Mouse (Mus musculus): Measurements from ENCODE around the gene Fgfr3.

Fgfr3 gene

DNA sequence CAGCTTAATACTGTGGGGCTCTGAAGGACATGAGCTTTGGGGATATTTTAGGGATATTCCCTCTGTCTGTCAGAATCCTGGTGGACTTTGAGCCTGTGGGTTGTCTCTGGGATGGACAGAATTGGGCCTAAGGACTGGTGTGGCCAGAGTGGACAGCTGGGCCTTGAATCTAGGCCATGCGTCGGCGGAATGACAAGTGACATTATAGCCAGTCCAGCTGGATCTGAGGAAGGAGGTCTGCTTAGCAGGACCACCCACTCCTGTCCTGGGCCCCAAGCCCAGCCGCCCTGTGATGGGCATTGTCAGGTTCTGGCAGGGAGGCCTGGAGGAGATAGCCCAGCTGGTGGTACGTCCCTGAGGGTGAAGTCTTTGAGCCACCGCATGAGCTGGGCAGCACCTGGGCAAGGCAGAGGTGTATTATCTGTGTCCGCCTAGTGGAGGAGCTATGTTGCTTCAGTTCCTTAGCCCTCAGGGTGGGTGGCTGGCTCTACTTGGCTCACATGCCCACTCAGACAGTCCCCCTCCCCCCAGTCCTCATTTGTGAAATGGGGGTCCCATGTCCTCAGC lies 4.7 kb downstream of the Fgfr3 start:
- in situ Hi-C loops (cut with MboI; ENCODE audit: unreplicated experiment in 2 of 2) = no loop called here

DNA sequence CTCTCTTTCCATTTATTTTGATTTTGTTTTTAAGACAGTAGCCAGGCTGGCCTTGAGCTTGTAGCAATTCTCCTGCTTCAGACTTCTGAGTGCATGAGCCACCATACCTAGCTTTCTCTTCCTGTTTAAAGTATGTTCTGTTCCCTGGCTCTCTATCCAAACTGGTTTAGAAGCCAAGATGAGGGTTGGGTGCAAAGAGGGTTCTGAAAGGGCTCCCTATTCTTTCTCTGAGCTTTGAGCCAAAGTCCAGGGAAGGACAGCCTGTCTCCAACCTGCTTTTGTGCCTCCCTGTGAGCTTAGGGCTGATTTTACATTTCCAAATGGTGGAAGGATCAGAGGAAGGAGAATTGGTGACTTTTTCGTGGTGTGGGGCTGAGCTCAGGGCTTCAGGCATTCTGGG lies 5.4 kb downstream of the Fgfr3 start:
- in situ Hi-C loops (cut with MboI; ENCODE audit: unreplicated experiment in 2 of 2) = no loop called here

DNA sequence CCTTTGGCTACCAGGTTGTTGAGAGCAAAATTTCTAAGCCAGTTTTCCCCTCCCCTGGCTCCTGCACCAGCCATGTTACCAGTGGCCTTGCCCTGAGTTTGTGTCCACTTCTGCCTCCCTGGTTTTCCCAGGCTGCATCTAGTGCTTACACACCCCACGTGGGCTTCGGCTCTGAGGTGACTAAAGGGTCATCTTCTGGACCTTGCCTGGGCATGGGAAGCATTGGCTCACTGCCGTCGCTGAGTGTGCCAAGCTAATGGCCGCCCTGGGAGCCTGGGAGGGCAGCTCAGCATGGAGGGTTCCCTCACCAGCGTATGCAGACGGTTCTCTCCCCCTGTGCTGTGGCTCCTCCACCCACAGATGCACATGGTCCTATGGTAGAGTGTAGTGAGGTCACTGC lies 7.4 kb downstream of the Fgfr3 start:
- in situ Hi-C loops (cut with MboI; ENCODE audit: unreplicated experiment in 2 of 2) = no loop called here

DNA sequence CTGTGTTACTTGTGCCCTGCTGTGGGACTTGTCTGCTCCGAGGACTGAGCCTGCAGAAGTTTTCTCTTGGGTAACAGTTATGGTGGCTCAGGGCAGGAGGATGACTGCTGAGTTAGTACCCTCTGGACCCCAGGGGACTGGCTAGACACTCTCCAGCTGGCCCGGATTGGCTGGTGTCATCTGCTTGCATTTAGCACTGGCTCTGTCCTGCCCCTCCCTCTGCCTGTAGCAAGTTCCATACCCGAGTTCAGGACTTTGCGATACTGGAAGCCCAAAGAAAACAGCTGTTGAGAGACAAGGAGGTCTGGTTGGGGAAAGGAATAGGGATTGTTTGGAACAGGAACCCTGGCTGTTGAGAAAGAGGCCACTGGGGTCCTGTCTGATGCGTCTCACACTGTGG lies 9.0 kb downstream of the Fgfr3 start:
- in situ Hi-C loops (cut with MboI; ENCODE audit: unreplicated experiment in 2 of 2) = no loop called here

DNA sequence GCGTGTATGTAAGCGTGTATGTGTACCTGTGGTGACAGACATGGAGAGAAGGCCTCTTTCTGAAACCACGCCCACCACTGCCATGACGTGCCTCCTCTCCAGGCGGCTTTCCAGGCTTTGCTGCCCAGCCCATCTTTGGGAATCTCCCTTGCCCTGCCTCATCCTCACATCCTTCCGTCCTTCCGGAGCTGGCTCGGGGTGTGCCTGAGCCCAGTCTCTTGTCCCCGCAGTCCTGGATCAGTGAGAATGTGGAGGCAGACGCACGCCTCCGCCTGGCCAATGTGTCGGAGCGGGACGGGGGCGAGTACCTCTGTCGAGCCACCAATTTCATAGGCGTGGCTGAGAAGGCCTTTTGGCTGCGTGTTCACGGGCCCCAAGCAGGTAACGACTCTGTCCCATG lies 9.6 kb downstream of the Fgfr3 start:
- in situ Hi-C loops (cut with MboI; ENCODE audit: unreplicated experiment in 2 of 2) = no loop called here

DNA sequence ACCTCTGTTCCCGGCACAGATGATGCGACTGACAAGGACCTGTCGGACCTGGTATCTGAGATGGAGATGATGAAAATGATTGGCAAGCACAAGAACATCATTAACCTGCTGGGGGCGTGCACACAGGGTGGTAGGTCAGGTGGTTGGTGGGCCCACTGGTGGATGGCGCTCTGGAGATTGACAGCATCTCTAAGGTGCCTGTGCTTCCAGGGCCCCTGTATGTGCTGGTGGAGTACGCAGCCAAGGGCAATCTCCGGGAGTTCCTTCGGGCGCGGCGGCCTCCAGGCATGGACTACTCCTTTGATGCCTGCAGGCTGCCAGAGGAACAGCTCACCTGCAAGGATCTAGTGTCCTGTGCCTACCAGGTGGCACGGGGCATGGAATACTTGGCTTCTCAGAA lies 12.4 kb downstream of the Fgfr3 start:
- in situ Hi-C loops (cut with MboI; ENCODE audit: unreplicated experiment in 2 of 2) = no loop called here

DNA sequence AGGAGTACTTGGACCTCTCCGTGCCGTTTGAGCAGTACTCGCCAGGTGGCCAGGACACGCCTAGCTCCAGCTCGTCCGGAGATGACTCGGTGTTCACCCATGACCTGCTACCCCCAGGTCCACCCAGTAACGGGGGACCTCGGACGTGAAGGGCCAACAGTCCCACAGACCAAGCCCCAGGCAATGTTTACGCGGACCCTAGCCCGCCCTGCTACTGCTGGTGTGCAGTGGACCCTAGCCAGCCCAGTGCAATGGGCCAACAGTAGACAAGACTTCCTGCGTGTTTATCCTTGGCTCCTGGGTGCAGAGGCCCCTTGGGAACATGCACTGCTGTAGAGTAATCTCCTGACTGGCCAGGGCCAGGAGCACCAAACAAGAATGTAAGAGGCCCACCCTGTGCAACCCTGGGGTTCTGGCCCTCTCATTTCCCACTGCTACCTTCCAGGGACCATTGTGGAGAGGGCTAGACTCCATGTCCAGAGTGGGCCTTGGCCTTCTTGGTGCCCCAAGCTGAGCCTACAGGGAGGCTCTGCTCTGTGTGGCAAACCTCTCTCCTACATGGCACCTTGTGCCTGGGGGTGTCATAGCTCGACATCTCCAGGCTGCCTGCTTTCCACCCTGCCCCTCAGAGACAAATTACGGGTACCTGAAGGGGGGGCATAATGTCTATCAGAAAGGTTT lies 14.1 kb downstream of the Fgfr3 start:
- in situ Hi-C loops (cut with MboI; ENCODE audit: unreplicated experiment in 2 of 2) = loop anchor here in 1 of 2 experiments (5.0 kb wide), 1 partner anchor 58 kb away; no protein-coding TSS in a partner anchor

DNA sequence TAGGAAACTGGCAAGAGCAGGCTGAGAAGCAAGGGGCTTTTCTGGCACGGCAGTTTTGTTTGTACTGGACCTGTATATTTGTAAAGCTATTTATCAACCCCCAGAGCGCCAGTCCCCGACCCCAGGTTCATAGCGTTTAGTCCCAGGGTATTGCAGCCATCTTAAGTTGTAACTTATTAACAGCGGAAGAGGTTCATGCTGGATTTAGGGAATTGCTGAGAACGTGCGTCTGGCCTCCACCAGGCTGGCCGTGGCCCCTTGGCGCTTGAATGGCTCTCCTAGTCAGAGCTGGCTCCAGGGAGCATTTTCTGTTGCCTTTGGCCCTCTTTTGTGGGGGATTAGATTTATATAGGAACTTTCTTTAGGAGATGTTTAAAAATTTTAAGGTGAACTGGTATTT lies 14.8 kb downstream of the Fgfr3 start:
- in situ Hi-C loops (cut with MboI; ENCODE audit: unreplicated experiment in 2 of 2) = loop anchor here in 1 of 2 experiments (5.0 kb wide), 1 partner anchor 59 kb away; no protein-coding TSS in a partner anchor

DNA sequence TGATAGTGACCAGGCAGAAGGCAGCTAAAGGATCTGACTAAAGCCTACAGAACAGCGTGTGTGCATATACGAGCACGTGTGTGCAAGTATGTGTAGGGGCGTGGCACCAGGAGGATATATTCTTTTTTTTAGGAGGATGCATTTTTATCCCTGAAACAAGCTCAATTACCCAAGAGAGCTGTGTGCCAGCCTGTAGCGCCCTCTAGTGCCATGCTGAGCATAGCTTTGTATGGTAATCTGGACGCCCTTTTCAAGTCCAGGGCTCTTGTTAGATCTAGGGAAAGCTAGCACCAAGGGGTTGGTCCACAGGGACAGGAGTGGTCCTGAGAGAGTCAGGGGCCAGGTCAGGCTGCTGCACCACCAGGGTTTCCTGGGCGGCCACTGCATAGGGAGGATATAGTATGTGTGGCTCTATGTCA lies 16.4 kb downstream of the Fgfr3 start:
- in situ Hi-C loops (cut with MboI; ENCODE audit: unreplicated experiment in 2 of 2) = loop anchor here in 1 of 2 experiments (5.0 kb wide), 1 partner anchor 61 kb away; no protein-coding TSS in a partner anchor

DNA sequence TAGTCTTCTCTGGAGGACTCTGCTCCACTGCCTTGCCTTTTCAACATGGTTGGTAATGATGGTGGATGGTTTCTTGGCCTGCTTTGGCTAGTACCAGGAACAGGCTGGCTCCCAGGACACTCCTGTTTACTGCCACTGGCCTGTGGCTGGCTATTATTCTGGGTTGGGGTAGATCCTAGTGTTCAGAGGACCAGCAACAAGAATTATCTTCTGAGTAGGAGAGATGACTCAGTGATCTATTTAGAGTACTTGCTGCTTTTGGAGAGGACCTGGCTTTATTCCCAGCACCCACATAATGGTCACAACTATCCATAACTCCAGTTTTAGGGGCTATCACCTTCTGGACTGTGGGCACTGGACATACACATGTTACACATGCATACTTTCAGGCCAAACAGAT lies 16.9 kb downstream of the Fgfr3 start:
- in situ Hi-C loops (cut with MboI; ENCODE audit: unreplicated experiment in 2 of 2) = loop anchor here in 1 of 2 experiments (5.0 kb wide), 1 partner anchor 61 kb away; no protein-coding TSS in a partner anchor

DNA sequence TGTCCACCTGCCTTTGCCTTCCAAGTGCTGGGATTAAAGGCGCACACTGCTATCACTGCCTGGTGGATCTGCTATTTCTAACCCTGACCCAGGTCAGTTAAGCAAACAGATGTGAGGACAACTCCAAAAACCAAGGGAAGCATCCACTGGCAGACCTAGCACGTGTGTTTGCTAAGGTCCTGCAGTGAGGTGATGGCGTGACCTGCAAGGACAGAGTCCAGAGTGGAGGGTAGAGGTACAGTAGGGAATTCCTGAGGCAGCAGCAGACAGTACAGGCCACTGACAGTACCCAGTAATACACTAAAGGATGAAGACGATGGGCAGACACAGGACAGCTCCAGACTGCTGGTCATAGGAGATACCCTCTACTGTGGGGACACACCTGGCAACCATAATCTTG lies 19.1 kb downstream of the Fgfr3 start:
- in situ Hi-C loops (cut with MboI; ENCODE audit: unreplicated experiment in 2 of 2) = loop anchor here in 1 of 2 experiments (5.0 kb wide), 1 partner anchor 63 kb away; no protein-coding TSS in a partner anchor

DNA sequence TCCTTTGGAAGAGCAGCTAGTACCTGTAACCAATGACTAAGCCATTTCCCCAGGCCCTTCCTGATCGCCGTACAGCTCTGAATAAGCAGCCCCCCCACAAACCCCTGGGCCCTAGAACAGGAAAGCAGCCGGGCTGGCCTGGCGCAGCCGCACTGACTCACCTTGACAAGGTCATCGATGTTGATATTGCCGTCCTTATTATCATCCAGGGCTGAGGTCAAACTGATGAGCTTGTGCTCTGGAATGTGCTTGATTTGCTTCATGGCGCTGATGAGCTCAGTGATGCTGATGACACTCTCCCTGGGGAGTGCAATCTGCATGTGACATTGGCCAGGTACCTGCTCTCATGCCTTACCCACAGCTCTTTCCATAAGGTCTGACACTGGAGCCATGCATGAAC lies 22.0 kb downstream of the Fgfr3 start:
- in situ Hi-C loops (cut with MboI; ENCODE audit: unreplicated experiment in 2 of 2) = loop anchor here in 1 of 2 experiments (5.0 kb wide), 1 partner anchor 66 kb away; no protein-coding TSS in a partner anchor

DNA sequence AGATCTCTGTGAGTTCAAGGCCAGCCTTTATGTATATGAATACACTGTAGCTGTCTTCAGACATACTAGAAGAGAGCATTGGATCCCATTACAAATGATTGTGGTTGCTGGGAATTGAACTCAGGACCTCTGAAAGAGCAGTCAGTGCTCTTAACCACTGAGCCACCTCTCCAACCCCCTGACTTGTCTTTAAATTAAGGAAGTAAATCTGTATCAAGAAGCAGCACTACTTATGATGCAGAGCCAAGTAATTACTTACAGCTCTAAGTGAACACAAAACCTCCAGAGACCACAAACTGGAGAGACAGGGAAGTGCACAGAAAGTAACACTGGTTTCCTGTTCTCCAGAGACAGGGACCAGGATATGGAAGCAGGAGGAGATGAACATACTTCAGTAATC lies 55.7 kb downstream of the Fgfr3 start:
- in situ Hi-C loops (cut with MboI; ENCODE audit: unreplicated experiment in 2 of 2) = no loop called here

DNA sequence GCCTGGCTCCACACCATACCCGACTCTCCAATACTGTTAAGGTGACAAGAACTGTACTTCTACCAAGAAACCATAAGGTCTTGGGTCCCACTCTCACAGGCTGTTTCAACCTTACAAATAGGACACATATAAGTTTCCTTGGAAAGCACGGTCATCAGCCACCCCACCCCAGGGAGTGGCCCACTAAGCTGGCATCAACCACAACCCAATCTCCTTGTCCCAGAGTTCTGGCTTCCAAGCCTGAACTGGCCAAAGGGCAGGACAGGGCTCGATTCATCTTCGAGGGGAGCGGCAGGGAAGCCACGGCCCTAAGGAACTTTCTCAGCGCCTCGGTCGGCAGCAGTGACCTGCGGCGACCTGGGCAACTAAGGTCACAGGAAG lies 60.5 kb downstream of the Fgfr3 start:
- in situ Hi-C loops (cut with MboI; ENCODE audit: unreplicated experiment in 2 of 2) = no loop called here

DNA sequence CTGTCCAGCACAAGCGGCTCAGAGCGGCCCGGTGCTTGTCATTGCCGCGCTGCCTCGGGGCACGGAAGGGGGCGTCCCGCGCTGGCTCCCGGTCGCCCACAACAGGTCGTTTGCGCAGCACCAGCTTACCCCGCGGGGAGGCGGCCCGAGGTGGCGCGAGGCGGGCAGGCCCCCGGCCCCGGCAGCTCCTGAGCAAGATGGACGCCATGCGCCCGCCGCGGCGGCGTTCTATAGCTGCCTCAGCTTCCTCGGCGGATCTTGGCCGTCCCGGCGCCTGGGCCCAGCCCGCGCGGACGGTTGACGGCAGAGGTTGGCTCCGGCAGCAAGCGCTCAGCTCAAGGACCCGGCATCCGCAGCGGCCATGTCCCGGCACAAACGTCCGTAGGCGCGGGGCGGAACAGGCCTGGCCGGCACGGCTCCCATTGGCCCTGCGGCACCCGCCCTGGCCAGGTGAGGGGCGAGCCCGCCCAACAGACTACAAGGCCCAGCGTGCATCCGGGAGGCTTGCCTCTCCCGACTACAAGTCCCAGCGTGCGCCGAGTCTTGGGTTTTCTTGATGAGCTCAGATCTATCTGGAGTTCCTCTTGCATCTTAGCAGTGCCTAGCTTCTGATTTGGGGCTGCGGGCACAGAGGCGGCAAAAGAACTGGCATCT lies 61.0 kb downstream of the Fgfr3 start, which contains the start of gene Letm1:
Gene Letm1 (minus strand): TSS at position 473 of the 654 bp plus-strand sequence.
- in situ Hi-C loops (cut with MboI; ENCODE audit: unreplicated experiment in 2 of 2) = no loop called here

DNA sequence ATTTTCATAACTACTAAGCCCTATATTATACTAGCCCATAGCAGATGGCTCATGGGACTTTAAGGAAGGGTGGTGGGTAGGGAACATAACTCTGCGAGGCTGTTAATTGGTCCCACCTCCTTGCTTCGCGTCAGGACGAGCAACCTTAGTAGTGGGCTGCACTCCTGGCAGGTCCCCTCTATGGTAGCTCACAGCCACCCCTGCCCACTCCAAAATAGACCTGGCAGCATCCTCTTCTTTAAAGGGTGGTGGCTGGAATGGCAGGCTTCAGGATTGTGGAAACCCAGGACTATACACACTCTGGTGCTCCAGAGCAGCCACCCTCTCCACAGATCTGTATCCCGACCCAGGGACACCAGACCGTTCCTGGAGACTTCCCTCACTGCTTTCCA lies 61.5 kb downstream of the Fgfr3 start:
- in situ Hi-C loops (cut with MboI; ENCODE audit: unreplicated experiment in 2 of 2) = no loop called here

All from v-Abl transformed pro-B cells (cell line).